Mouse (Mus musculus) left cerebral cortex, postnatal 25 days (tissue): ENCODE results near the gene Gpn2. TPM values are rescaled to one million over a fixed set of nuclear protein-coding genes. Genes with fewer than 3 reads are reported as not detected.

Experiments used
- DNase-seq, 2 experiments: peaks; one replicate each; pipeline ENCODE4 v3.0.0; 2022; ENCODE audit warnings: low spot score in 2 of 2, mixed read lengths in 1 of 2
- intact Hi-C: fragments of 180-260 bp; cut with DNase I; formaldehyde crosslinking; loops from one replicate; pipeline ENCODE4 v1.15.1; 2025
- total RNA-seq, 2 experiments: library from RNA; stranded (reverse); gene quantifications; 2 replicates each; pipeline ENCODE4 v1.2.3; 2021

Gene Gpn2
- total RNA-seq, 2 experiments from 2014 or later: 9.8 to 10.9 TPM

GRCm38 (mm10) chr4:133617936-133618335 lies 33.8 kb downstream of the Gpn2 start:
- intact Hi-C loops: no loop called here

GRCm38 (mm10) chr4:133619473-133620136 lies 35.4 kb downstream of the Gpn2 start:
- intact Hi-C loops: no loop called here
- DNase-seq: no peak

More at GRCm38 (mm10) chr4:133617936-133618335, 33.8 kb downstream of the Gpn2 start:
- DNase-seq: no peak

- intact Hi-C loops: no loop called here
- DNase-seq: no peak
These were observed 36.5 kb downstream of the Gpn2 start for GRCm38 (mm10) chr4:133620668-133621067.

- intact Hi-C loops: no loop called here
- DNase-seq: no peak
These were observed 38.1 kb downstream of the Gpn2 start for GRCm38 (mm10) chr4:133622161-133622695.

GRCm38 (mm10) chr4:133624830-133625229 lies 40.7 kb downstream of the Gpn2 start:
- intact Hi-C loops: no loop called here
- no peak for DNase-seq

GRCm38 (mm10) chr4:133625621-133626071 lies 41.5 kb downstream of the Gpn2 start:
- no peak for DNase-seq
- intact Hi-C loops: no loop called here

- intact Hi-C loops: no loop called here
- DNase-seq: no peak
These were observed 42.1 kb downstream of the Gpn2 start for GRCm38 (mm10) chr4:133626221-133626620.

- intact Hi-C loops: no loop called here
- DNase-seq: no peak
These were observed 42.5 kb downstream of the Gpn2 start for GRCm38 (mm10) chr4:133626621-133627020.

GRCm38 (mm10) chr4:133627039-133627438 lies 42.9 kb downstream of the Gpn2 start:
- intact Hi-C loops: no loop called here
- DNase-seq: no peak

GRCm38 (mm10) chr4:133628517-133628916 lies 44.4 kb downstream of the Gpn2 start:
- no peak for DNase-seq

GRCm38 (mm10) chr4:133629191-133629590 lies 45.0 kb downstream of the Gpn2 start:
- intact Hi-C loops: no loop called here
- DNase-seq: no peak

More at GRCm38 (mm10) chr4:133628517-133628916, 44.4 kb downstream of the Gpn2 start:
- intact Hi-C loops: no loop called here

- intact Hi-C loops: no loop called here
These were observed 46.3 kb downstream of the Gpn2 start for GRCm38 (mm10) chr4:133630326-133630920.

GRCm38 (mm10) chr4:133631071-133631768 lies 47.1 kb downstream of the Gpn2 start:
- DNase-seq: no peak
- intact Hi-C loops: no loop called here

More at GRCm38 (mm10) chr4:133630326-133630920, 46.3 kb downstream of the Gpn2 start:
- no peak for DNase-seq

- intact Hi-C loops: no loop called here
- no peak for DNase-seq
These were observed 47.7 kb downstream of the Gpn2 start for GRCm38 (mm10) chr4:133631769-133632411.

GRCm38 (mm10) chr4:133632483-133633327 lies 48.5 kb downstream of the Gpn2 start:
- DNase-seq: peak in 1 of 2 experiments; percentile 32
- intact Hi-C loops: no loop called here

GRCm38 (mm10) chr4:133633332-133634042 lies 49.3 kb downstream of the Gpn2 start:
- peak; percentile 85 to 86 for DNase-seq
- intact Hi-C loops: no loop called here

- DNase-seq: no peak
- intact Hi-C loops: no loop called here
These were observed 49.9 kb downstream of the Gpn2 start for GRCm38 (mm10) chr4:133634043-133634410.
